ENCODE assay signal across 9 mouse cellular contexts in the genomic region with DNA sequence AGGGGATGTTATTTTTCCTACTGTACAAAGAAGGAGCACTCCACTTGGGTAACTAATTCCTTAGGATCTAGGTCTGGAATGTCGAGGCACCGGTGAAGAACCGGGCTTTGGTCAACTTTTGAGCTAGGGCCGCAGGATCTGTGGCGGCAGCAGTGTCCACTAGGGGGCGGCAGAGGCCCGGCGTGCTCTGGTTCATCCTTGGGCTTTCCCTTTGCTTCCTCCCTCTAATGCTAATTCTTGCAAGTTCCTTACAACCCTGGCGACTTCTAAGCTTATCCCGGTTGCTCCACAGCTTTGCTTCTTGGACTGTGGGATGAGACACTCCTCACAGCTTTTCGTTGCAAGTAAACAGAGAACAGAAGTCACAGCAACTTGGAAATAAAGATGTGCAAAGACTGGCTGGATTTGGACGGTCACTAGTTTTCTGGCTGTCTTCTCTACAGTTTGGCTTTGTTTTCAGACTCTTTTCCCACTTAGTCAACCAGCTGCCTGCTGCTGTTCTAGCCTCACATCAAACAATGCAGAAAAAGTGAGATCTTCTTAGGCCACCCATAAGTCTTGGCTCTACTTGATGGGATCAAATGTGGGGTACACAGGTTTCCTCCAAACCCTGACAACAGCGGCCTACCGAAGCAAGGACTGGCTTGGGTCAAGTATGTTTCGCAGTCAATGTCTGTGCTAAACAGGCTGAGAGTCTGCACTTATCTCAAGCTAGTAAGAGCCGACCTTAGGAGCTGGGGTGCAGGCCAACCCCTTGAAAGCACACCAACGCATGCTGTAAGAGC. TPM values are rescaled to one million over a fixed set of nuclear protein-coding genes. Genes with fewer than 3 reads are reported as not detected.
DNase-seq lines count a peak whose midpoint lies in the region; ATAC-seq and TF ChIP-seq lines count a peak whose summit lies in the region.
"Had no signal": no experiment of that assay in that cellular context is flagged by ENCODE, and none has a peak within 500 bp of the region (broad histone marks: within the 10 kb centered on the region; RNA-seq: fewer than 3 reads in every experiment).

No protein-coding gene starts in this region.

- in situ Hi-C loops in CH12.LX (cut with MboI; ENCODE audit: low pct_ligation_motif_present, low pct_unique_long_range_greater_than_20kb, low sequenced_read_pairs) = loop anchor here (10.0 kb wide), 1 partner anchor 53 kb away; a partner anchor contains a TSS

- peak; percentile 76 for TF ChIP-seq RAD21 in CH12.LX (IDR thresholded peaks at IDR 0.05; ENCODE audit: low read depth, low read length)

- TF ChIP-seq CTCF in CH12.LX (conservative IDR thresholded peaks at IDR 0.05 in 1 of 2, IDR thresholded peaks at IDR 0.05 in 1 of 2; ENCODE audit: low read depth in 2 of 2, low read length in 2 of 2) = peak; percentile 82 to 88
- peak; percentile 98 for TF ChIP-seq CTCF in kidney, postnatal 0 days (IDR thresholded peaks at IDR 0.05; ENCODE audit: low read depth)
- peak; percentile 94 for TF ChIP-seq CTCF in testis, adult 2 months (IDR thresholded peaks at IDR 0.05; ENCODE audit: control insufficient read depth, insufficient read depth, insufficient replicate concordance, low read depth, low read length)

- no peak overlapping the region for H3K4me2 ChIP-seq in CH12.LX (ENCODE audit: insufficient read depth, low read depth, poor library complexity, severe bottlenecking)
- H3K4me2 ChIP-seq in heart, embryonic 13.5 days = no peak overlapping the region
- H3K4me2 ChIP-seq in kidney, postnatal 0 days (ENCODE audit: low read length) = no peak overlapping the region
- H3K4me2 ChIP-seq in liver, embryonic 11.5 days = no peak overlapping the region
- no peak overlapping the region for H3K4me2 ChIP-seq in neural tube, embryonic 12.5 days (replicated peaks)
- H3K4me2 ChIP-seq: embryonic facial prominence, embryonic 15.5 days had no signal

- dilution Hi-C loops in CH12.LX (cut with MboI; ENCODE audit: extremely low pct_ligation_motif_present, extremely low pct_unique_long_range_greater_than_20kb, low sequenced_read_pairs) = no loop called here

- TF ChIP-seq POLR2A in CH12.LX (IDR thresholded peaks at IDR 0.05; ENCODE audit: low read depth, low read length) = no peak
- no peak for TF ChIP-seq POLR2A in testis, adult 2 months (IDR thresholded peaks at IDR 0.05; ENCODE audit: control insufficient read depth, low read depth, low read length)

- no peak for TF ChIP-seq EP300 in CH12.LX (IDR thresholded peaks at IDR 0.05; ENCODE audit: low read length)

- H3K27ac ChIP-seq in CH12.LX (ENCODE audit: insufficient read depth, low read depth) = no peak overlapping the region
- 0 out of 2 replicates have a peak overlapping the region, but pooled peaks have one; percentile 3 for H3K27ac ChIP-seq in heart, embryonic 13.5 days (replicated peaks)
- H3K27ac ChIP-seq in kidney, postnatal 0 days = no peak overlapping the region
- H3K27ac ChIP-seq in liver, embryonic 11.5 days (ENCODE audit: low read depth, low read length) = no peak overlapping the region
- no peak overlapping the region for H3K27ac ChIP-seq in neural tube, embryonic 12.5 days
- H3K27ac ChIP-seq in testis, adult 2 months (ENCODE audit: control insufficient read depth, insufficient read depth, low read depth, low read length) = no peak overlapping the region
- H3K27ac ChIP-seq: embryonic facial prominence, embryonic 15.5 days had no signal

- no peaks in the 10 kb centered on the region for H3K79me2 ChIP-seq in CH12.LX (replicated peaks; ENCODE audit: control insufficient read depth, extremely low read depth, insufficient read depth, poor library complexity, severe bottlenecking)

- peak; percentile 47 for DNase-seq in CH12.LX (ENCODE audit: extremely low read depth)
- peak; percentile 64 for DNase-seq in brain, adult 2 months (ENCODE audit: low read depth, low spot score)
- peak; percentile 93 for DNase-seq in kidney, postnatal 0 days (ENCODE audit: low spot score)
- peak; percentile 68 for DNase-seq in liver, embryonic 11.5 days (ENCODE audit: low spot score)

- peaks cover under 1 to 22% of the 10 kb centered on the region in 2 experiments; a peak in 1 of 4 replicates for H3K4me1 ChIP-seq in CH12.LX (ENCODE audit: control insufficient read depth in 1 of 2, insufficient read depth in 2 of 2)
- H3K4me1 ChIP-seq in heart, embryonic 13.5 days = peaks cover 17% of the 10 kb centered on the region
- no peaks in the 10 kb centered on the region for H3K4me1 ChIP-seq in kidney, postnatal 0 days (replicated peaks; ENCODE audit: insufficient read depth, low read length)
- no peaks in the 10 kb centered on the region for H3K4me1 ChIP-seq in liver, embryonic 11.5 days (replicated peaks; ENCODE audit: control insufficient read depth, insufficient read depth, low read length)
- H3K4me1 ChIP-seq in neural tube, embryonic 12.5 days = no peaks in the 10 kb centered on the region
- H3K4me1 ChIP-seq in testis, adult 2 months (ENCODE audit: control insufficient read depth, insufficient read depth, low read length) = no peaks in the 10 kb centered on the region

- ATAC-seq in erythroblast, adult 5-6 weeks (replicated peaks; ENCODE audit: low FRiP score, poor library complexity, severe bottlenecking) = peak; percentile 65
- ATAC-seq in heart, embryonic 13.5 days (ENCODE audit: extremely low read depth, insufficient number of reproducible peaks, low FRiP score, low TSS enrichment) = no peak
- no peak for ATAC-seq in kidney, postnatal 0 days (replicated peaks; ENCODE audit: low FRiP score, low read depth)
- ATAC-seq in liver, embryonic 11.5 days (replicated peaks; ENCODE audit: low FRiP score) = no peak
- 0 out of 2 replicates have a peak, but pooled peaks have one; percentile 48 for ATAC-seq in neural tube, embryonic 12.5 days (ENCODE audit: low FRiP score, low read depth)

- H3K9me3 ChIP-seq in CH12.LX (replicated peaks; ENCODE audit: low read length) = no peaks in the 10 kb centered on the region
- H3K9me3 ChIP-seq in heart, embryonic 13.5 days = no peaks in the 10 kb centered on the region
- H3K9me3 ChIP-seq in kidney, postnatal 0 days (replicated peaks; ENCODE audit: low read length) = no peaks in the 10 kb centered on the region
- no peaks in the 10 kb centered on the region for H3K9me3 ChIP-seq in liver, embryonic 11.5 days (ENCODE audit: control insufficient read depth, low read length)
- no peaks in the 10 kb centered on the region for H3K9me3 ChIP-seq in neural tube, embryonic 12.5 days
- H3K9me3 ChIP-seq: embryonic facial prominence, embryonic 15.5 days had no signal

- no peaks in the 10 kb centered on the region for H3K27me3 ChIP-seq in CH12.LX (replicated peaks)
- 0 out of 2 replicates have a peak, but pooled peaks cover 3% of the 10 kb centered on the region for H3K27me3 ChIP-seq in heart, embryonic 13.5 days (replicated peaks)
- H3K27me3 ChIP-seq in kidney, postnatal 0 days (ENCODE audit: insufficient read depth, low read length) = no peaks in the 10 kb centered on the region
- H3K27me3 ChIP-seq in liver, embryonic 11.5 days (replicated peaks; ENCODE audit: control insufficient read depth, insufficient read depth, low read length) = no peaks in the 10 kb centered on the region
- H3K27me3 ChIP-seq in neural tube, embryonic 12.5 days (replicated peaks) = no peaks in the 10 kb centered on the region
- no peaks in the 10 kb centered on the region for H3K27me3 ChIP-seq in testis, adult 2 months (ENCODE audit: control insufficient read depth, insufficient read depth, low read length)

- H3K36me3 ChIP-seq in CH12.LX (replicated peaks in 1 of 2; ENCODE audit: control insufficient read depth in 1 of 2, insufficient read depth in 1 of 2, low read length in 1 of 2) = no peaks in the 10 kb centered on the region
- no peaks in the 10 kb centered on the region for H3K36me3 ChIP-seq in heart, embryonic 13.5 days
- no peaks in the 10 kb centered on the region for H3K36me3 ChIP-seq in kidney, postnatal 0 days (ENCODE audit: insufficient read depth, low read length)
- no peaks in the 10 kb centered on the region for H3K36me3 ChIP-seq in liver, embryonic 11.5 days (ENCODE audit: control insufficient read depth, insufficient read depth, low read length)
- H3K36me3 ChIP-seq in neural tube, embryonic 12.5 days = no peaks in the 10 kb centered on the region
- no peaks in the 10 kb centered on the region for H3K36me3 ChIP-seq in testis, adult 2 months (ENCODE audit: control insufficient read depth, insufficient read depth, low read length)
- H3K36me3 ChIP-seq: embryonic facial prominence, embryonic 15.5 days had no signal

- no peak overlapping the region for H3K4me3 ChIP-seq in CH12.LX (replicated peaks in 1 of 3; ENCODE audit: low read depth in 2 of 3, low read length in 2 of 3, poor library complexity in 1 of 3)
- H3K4me3 ChIP-seq in heart, embryonic 13.5 days = no peak overlapping the region
- no peak overlapping the region for H3K4me3 ChIP-seq in kidney, postnatal 0 days (replicated peaks; ENCODE audit: low read depth, low read length)
- no peak overlapping the region for H3K4me3 ChIP-seq in liver, embryonic 11.5 days (ENCODE audit: low read depth, low read length)
- H3K4me3 ChIP-seq in neural tube, embryonic 12.5 days = no peak overlapping the region
- no peak overlapping the region for H3K4me3 ChIP-seq in testis, adult 2 months (ENCODE audit: control insufficient read depth, low read depth, low read length)
- H3K4me3 ChIP-seq: embryonic facial prominence, embryonic 15.5 days had no signal

- no peak overlapping the region for H3K9ac ChIP-seq in CH12.LX (ENCODE audit: insufficient read depth, low read depth)
- H3K9ac ChIP-seq in heart, embryonic 13.5 days = no peak overlapping the region; the same call in 1 of the 2 replicates
- no peak overlapping the region for H3K9ac ChIP-seq in kidney, postnatal 0 days (ENCODE audit: low read depth, low read length)
- no peak overlapping the region for H3K9ac ChIP-seq in liver, embryonic 11.5 days (ENCODE audit: low read depth, low read length)
- H3K9ac ChIP-seq in neural tube, embryonic 12.5 days = no peak overlapping the region
- H3K9ac ChIP-seq: embryonic facial prominence, embryonic 15.5 days had no signal

- 29% methylated on average over 17 of the region's 17 CpGs for WGBS in heart, embryonic 13.5 days
- 35% methylated on average over 17 of the region's 17 CpGs for WGBS in kidney, postnatal 0 days
- WGBS in liver, embryonic 11.5 days = 37% methylated on average over 17 of the region's 17 CpGs
- 37% methylated on average over 17 of the region's 17 CpGs for WGBS in neural tube, embryonic 12.5 days

RNA-seq across cellular contexts. Expression of a gene that starts 51.2 kb away (rescaled TPM):
- total RNA-seq in CH12.LX (2012; rRNA removed) (0.04 TPM in 2 replicates), CH12.LX (2014; rRNA removed) (0.01 TPM in 2 replicates)
- 0.01 TPM in 2 replicates for polyA plus RNA-seq in CH12.LX (2012; ENCODE audit: insufficient read length, low read depth)
- total RNA-seq in erythroblast, adult 5-6 weeks (2015; ENCODE audit: low replicate concordance) = 0.42 TPM in 1 of 2 replicates, not detected in the other
- 0.09 and 0.56 TPM in 2 replicates for total RNA-seq in erythroblast, adult 5-6 weeks (2017; ENCODE audit: low replicate concordance)
- 0.04 and 0.08 TPM in 2 replicates for polyA plus RNA-seq in heart, embryonic 13.5 days (2015; fragmentation: Nextera tagmentation; extraction: Ambion mirVana)
- 23.5 and 26.5 TPM in 2 replicates for polyA plus RNA-seq in kidney, postnatal 0 days (2015; fragmentation: Nextera tagmentation; extraction: Ambion mirVana)
- 0.01 and 0.03 TPM in 2 replicates for polyA plus RNA-seq in liver, embryonic 11.5 days (2014; fragmentation: Nextera tagmentation; extraction: Ambion mirVana)
- polyA plus RNA-seq in neural tube, embryonic 12.5 days (2016; fragmentation: Nextera tagmentation; extraction: Ambion mirVana) = 0.09 and 0.10 TPM in 2 replicates
- polyA plus RNA-seq in testis, adult 2 months (2012; rRNA removed) = 0.02 and 0.04 TPM in 2 replicates

Comparison
In these comparisons a context has a peak if more than half of its experiments do, and no peak if none do; other contexts are left out.
1. ATAC-seq: peak in erythroblast, adult 5-6 weeks (single experiment) and neural tube, embryonic 12.5 days (single experiment); none in heart, embryonic 13.5 days (single experiment), kidney, postnatal 0 days (single experiment) and liver, embryonic 11.5 days (single experiment).
2. RNA of a gene that starts 51.2 kb away (polyA plus RNA-seq): 23.5 to 26.5 TPM in kidney, postnatal 0 days; 0.09 to 0.10 TPM in neural tube, embryonic 12.5 days, 0.04 to 0.08 TPM in heart, embryonic 13.5 days, 0.02 to 0.04 TPM in testis, adult 2 months, 0.01 to 0.03 TPM in liver, embryonic 11.5 days and 0.01 TPM in CH12.LX; every median in the first group is over 10 times any median in the second.
3. Peak in every context shown above with its lines, with median percentiles within 50 percentile points of each other: DNase-seq and CTCF ChIP-seq.